Mouse (Mus musculus): ENCODE data around the gene Mrpl51. TPM values are rescaled to one million over a fixed set of nuclear protein-coding genes. Genes with fewer than 3 reads are reported as not detected.
"Not testable (repeated sequence)": the region's sequence is repeated elsewhere in the genome, so short reads cannot be mapped to it uniquely, and the experiment has no call there.

Mrpl51 gene
- total RNA-seq, 2 experiments from 2014 or later = 161 to 206 TPM

DNA sequence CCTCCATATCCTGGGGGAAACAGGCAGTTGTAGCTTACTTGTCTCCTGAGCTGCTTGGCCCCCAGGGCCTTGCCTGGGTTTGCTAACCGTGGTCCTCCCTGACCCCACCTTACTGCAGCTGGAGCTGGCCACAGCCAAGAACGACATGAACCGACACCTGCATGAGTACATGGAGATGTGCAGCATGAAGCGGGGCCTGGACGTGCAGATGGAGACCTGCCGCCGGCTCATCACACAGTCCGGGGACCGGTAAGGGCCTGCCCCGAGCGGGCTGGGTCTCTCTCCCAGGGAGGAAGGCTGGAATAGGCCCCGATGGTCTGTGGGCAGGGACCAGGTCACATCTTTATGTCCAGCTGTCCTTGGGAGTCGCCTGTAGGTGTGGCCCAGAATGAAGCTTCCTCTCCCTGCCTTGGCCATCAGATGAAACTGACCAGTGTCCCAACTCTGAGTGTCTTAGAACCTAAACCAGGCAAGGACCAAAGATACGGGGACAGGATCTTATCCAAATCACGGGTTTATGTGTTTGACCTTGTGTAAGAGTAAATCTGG lies 32.6 kb upstream of the Mrpl51 start:
- DNase-seq (ENCODE audit: low spot score in 2 of 2) = no peak

DNA sequence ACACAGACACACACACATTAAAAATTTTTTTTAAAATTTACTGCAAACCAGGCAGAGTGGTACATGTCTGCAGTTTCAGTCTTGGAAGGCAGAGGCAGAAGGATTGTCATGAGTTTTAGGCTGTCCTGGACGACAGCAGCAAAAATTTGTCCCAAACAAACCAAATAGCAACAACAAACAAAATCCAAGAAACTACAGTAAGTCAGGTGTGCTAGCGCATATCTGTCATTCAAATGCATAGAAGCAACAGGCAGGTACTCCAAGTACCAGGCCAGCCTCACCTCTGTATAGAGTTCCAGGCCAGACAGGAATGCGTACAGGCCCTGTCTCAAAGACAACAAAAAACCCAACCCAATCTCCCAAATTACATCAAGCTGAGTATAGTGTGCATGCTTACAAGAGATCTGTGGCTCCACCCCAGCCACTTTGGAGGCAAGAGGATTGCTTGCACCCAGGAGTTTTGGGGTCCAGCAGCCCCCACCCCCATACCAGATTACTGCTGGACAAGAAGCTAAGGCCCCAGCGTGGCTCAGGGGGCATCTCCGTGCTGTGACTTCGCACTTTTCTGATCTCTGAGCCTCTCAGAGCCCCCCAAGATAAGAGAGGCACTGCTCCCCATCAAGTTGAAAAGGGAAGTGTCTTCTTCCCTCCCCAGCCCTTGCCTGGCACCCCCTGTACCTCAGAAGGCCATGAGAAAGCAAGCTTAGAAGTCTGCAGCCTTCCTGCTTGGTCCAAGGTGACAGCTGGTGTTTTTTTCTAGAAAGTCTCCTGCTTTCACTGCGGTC lies 31.6 kb upstream of the Mrpl51 start:
- no peak for DNase-seq (ENCODE audit: low spot score in 2 of 2)

DNA sequence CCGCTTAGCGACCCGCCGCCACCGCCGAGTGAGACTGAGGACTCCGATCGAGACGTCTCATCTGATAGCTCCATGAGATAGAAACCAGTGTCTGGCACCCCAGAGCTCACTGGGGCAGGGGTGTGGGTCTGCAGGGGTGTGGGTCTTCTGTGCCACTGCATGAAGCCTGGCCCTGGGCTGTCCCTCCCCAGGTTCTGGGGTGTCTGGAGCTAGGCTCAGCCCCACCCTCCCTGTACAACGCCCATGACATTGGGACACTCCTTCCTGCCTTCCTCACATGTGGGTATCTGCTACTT lies 31.1 kb upstream of the Mrpl51 start:
- no peak for DNase-seq (ENCODE audit: low spot score in 2 of 2)

DNA sequence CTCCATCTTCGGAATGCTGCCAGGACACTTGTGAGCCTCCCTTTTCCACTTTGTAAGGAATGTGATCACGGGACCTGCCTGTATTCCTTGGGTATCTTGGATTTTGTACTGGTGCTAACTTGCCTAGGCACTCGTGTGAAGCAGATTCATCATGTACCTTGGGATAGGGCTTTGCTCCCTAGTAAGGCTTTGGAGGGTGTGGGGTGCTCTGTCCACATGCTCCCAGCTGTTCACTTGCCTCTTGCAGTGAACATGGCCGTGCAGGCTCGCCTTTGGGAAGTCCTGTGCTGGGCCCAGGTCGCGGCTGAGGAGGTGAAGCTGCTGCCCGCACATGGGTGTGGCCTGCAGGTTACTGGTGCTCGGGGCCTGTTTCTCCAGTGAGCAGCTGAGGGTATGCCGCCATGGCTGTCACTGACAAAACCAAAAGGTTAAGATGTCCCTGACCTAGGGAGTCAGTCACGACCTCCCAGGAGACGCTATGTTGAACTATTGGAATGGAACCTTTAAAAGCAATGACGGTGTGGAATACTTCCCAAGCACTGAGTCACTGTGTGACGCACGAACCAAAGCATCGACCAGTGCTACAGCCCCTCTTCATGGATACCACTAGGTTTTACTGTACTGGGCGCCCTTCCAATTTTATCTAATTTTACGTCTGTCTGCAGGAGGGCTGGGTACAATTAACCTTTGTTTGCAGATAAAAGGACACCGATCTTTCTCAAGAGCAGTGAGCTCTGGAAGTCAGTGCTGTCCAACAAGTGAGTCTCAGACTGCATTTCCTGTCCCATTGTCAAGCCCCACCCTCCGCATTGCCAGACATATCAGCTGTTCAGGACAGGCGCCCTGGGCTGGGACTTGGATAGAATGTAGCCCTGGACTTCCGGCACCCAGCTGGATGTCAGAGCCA lies 30.5 kb upstream of the Mrpl51 start:
- DNase-seq (ENCODE audit: low spot score in 2 of 2) = peak in 1 of 2 experiments; percentile 69

DNA sequence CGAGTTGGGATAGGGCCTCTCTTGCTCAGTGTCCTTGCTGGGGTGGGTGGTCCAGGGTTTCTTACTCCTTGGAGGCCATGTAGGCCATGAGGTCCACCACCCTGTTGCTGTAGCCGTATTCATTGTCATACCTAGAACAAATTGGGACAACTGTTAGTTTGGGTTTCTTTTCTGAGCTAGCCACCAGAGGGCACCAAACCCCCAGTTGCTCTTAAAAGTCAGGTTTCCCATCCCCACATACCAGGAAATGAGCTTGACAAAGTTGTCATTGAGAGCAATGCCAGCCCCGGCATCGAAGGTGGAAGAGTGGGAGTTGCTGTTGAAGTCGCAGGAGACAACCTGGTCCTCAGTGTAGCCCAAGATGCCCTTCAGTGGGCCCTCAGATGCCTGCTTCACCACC lies 29.6 kb upstream of the Mrpl51 start:
- peak; percentile 64 to 66 for DNase-seq (ENCODE audit: low spot score in 2 of 2)

DNA sequence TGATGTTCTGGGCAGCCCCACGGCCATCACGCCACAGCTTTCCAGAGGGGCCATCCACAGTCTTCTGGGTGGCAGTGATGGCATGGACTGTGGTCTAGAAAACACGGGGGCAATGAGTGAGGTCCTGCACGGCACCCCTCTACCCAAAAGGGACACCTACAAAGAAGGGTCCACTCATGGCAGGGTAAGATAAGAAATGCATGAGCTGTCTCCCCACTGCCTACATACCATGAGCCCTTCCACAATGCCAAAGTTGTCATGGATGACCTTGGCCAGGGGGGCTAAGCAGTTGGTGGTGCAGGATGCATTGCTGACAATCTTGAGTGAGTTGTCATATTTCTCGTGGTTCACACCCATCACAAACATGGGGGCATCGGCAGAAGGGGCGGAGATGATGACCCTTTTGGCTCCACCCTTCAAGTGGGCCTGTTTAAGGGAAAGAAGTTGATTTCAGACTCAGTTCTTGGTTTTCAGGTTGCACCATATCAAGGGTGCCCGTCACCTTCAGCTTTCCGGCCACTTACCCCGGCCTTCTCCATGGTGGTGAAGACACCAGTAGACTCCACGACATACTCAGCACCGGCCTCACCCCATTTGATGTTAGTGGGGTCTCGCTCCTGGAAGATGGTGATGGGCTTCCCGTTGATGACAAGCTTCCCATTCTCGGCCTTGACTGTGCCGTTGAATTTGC lies 28.8 kb upstream of the Mrpl51 start:
- not testable (repeated sequence) for DNase-seq (ENCODE audit: low spot score in 2 of 2)

DNA sequence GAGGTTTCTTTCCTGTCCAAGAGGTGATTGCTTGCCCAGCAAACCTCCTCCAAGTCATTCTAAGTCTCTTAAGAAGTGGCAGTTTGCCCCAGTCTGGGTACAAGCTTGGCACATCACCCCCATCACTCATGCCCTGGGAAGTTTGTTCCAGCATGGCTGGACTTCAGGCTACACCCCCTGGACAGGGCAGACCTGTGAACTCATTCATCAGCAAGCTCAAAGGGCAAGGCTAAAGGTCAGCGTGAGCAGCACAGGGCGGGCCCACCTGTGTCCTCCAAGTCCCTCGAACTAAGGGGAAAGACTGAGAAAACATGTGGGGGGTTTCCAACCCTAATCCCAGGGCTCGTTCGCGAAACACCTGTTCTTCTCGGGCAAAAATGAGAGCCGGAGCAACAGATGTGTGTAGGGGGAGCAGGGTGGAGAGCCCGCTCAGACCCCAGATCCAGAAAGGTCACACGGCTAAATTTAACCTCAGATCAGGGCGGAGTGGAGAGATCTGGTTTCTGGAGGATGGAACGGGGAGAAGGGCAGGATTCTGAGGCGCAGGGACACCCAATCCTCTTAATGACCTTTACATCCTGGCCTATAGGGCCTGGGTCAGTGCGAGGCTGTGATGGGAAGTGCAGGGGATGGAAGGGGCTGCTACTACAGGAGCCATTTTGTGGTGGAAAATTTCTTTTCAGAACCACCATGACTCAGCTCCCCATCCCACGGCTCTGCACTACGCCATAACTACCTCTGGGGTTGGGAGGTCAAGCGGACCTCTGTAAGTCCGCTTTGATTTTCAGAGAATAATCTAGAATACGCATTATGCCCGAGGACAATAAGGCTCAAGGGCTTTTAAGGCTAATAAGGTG lies 27.6 kb upstream of the Mrpl51 start:
- peak in 1 of 2 experiments; percentile 41 for DNase-seq (ENCODE audit: low spot score in 2 of 2)

DNA sequence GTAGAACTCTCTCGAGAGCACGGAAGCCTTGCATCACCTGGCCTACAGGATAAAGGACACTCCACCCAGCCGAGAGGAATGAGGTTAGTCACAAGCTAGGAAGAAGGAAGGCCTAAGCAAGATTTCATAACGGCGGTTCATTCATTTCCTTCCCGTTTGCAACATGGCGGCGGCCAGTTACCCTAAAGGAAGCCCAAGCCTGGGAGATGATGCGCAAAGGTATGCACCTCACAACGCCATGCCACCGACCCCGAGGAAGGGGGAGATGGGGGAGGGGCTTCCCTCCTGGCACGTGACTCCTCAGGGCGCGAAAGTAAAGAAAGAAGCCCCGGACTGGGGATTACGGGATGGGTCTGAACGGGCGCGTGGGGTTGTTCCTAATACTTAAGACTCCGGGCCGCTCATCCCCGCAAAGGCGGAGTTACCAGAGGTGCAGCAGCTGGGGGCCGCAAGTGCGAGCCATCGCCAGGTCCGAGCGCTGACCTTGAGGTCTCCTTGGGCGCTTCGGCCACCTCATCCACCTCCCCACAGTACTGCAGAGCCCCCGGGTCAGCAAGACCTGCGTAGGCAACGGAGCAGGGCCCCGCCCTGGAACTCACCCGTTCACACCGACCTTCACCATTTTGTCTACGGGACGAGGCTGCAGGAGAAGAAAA lies 26.8 kb upstream of the Mrpl51 start:
- peak; percentile 56 to 57 for DNase-seq (ENCODE audit: low spot score in 2 of 2)

DNA sequence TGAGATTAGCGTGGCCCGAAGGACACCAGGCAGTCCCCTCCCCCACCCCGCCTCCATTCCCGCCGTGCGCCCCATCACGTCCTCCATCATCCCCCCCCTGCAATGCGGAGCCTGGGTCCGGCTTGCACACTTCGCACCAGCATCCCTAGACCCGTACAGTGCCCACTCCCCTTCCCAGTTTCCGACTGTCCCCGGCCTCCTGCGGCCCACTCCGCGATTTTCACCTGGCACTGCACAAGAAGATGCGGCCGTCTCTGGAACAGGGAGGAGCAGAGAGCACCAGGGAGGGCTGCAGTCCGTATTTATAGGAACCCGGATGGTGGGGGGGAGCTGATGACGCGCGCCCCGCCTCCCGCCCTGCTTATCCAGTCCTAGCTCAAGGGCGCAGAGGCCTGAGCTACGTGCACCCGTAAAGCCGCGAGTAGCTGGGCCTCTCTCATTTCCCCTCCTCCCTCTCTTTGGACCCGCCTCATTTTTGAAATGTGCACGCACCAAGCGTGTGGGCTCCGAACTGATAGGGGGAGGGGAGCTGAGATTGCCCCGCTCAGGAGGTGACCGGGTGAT lies 26.2 kb upstream of the Mrpl51 start:
- peak; percentile 94 to 96 for DNase-seq (ENCODE audit: low spot score in 2 of 2)

DNA sequence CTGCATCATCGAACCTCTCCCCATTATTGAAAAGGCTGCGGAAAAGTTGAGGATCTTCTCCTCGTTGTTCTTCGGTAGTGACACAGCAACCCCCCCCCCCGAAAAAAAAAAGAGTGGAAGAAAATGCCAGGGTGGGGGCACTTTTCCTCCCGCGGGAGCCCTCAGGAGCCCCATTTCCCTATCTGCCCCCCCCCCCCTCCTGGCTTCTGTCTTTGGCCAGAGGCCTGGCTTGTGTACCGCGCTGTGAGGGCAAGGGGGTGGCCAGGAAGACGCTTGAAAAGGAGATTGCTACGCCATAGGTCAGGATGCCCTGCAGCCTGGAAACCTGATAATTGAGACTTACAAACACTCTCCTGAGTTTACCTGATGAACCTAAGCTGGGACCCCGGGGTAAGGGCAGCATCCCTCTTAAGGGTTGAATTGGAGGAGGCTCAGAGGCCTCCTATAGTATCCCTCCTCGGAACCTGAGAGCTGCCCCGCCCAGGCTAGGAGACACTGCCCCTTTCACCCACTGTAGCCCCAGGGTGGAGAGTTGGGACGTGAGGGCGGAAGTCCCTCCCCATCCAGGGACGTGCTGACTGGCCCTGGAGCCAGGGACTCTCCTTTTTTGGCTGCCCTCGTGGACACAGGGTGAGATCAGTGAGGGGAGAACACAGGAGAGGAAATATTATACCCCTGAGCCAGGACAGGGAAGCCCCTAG lies 25.4 kb upstream of the Mrpl51 start, which contains the start of gene Gapdh:
Gene Gapdh (minus strand): TSS at position 417 of the 701 bp plus-strand sequence.
- DNase-seq (ENCODE audit: low spot score in 2 of 2) = peak; percentile 74 to 76

DNA sequence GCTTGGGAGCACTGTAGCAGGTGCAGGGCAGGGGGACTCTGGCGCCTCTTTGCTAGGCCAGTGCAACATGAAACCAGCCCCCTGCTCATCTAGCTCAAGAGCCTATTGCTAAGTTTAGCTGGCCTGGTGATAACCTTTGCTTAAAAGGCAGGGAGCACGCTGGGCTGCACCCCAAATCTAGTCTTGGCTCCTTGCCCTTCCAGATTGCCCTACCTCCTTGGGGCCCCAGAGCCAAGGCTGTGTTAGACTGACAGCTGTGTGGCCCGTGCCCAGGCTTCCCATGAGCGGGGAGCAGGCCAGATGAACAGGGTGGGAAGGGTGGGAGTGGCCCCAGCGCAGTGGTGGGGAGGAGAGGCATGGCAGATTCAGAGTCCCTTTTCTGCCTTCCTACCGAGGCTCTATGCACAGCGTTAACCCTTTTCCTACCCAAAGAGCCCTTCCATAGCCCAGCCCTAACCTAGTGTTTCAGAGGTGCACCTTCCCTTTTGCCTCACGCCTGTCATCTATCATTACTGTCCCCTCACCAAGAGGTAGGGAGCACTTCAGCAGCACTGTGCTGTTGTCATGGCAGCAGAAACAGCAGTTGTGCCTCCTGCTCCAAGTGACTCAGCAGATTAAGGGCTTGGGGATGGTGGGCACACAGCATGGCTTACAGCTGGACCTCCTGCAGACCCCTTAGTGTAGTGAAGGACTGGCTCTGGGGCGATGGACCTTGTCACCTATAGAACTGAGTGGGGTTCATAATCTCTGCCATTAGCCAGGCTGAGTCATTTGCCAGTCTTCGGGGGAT lies 24.5 kb upstream of the Mrpl51 start:
- no peak for DNase-seq (ENCODE audit: low spot score in 2 of 2)

DNA sequence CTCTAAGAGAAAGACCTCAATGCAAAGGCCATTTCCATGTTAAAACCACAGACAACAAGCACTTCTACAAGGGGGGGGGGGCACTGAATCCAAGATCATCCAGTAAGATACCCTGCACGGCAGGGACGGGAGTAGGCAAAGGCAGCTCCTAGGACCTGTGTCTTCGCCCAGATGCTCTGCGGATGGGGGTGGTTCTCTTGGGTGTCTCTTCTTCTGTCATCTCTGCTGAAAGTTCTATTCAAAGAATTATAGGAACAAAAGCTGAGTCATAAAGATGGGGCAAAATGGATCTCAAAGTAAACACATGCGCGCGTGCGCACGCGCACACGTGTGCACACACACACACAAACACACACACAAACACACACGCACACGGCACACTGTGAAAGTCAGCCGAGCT lies 23.5 kb upstream of the Mrpl51 start:
- DNase-seq (ENCODE audit: low spot score in 2 of 2) = no peak

DNA sequence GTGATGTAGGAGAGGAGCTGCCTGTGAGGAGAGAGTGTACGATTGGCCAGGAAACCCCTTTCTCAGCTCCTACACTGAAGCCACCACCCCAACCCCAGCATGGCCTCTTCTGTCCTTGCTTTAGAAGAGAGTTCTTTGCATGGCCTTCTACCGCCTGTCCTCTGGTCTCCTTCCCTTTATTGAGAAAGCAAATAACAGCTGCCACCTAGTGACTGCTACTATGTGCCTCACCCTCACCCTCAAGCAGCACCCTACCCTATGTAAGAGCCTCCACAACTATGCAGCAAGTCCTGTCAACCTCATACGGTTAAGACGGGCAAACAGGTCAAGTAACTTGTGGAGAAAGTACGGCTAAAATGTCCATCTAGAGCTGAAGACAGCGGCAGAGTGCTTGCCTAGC lies 21.4 kb upstream of the Mrpl51 start:
- DNase-seq (ENCODE audit: low spot score in 2 of 2) = no peak

DNA sequence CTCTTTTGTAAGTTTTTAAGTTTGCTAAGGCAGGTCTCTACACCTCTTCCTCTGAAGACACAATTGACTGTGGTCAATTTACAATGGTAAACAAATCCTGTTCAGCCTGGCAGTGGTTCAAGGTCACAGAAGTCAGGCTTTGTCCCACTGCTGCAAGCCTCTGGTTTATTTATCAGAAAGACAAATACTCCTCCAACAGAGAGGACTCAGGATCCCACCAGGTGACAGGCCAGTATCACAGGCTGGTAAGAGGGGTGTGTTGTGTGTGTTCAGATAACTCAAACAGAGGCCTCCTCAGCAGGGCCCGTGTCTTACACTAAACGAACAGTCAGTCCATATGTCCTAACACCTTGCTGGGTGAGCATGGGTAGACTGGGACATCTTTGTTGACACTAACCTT lies 19.1 kb upstream of the Mrpl51 start:
- DNase-seq (ENCODE audit: low spot score in 2 of 2) = no peak

DNA sequence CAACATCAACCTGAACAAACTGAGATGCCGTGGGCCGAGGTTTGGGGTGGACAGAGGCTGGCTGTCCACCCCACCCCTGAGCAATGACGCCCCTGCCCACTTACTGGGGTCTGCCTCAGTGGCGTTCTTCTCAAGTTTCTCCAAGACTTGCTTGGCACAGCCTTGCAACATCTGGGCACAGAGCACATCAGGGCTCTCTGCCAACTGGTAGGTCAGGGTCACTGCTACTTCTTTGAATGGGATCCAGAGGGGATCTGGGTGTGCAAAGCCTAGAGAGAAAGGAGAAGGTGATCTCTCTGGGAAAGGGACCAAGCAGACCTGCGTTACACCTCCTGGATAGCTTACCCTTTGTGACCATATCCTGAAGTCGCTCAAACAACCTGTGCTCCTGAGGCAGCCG lies 18.3 kb upstream of the Mrpl51 start:
- peak in 1 of 2 experiments; percentile 42 for DNase-seq (ENCODE audit: low spot score in 2 of 2)

DNA sequence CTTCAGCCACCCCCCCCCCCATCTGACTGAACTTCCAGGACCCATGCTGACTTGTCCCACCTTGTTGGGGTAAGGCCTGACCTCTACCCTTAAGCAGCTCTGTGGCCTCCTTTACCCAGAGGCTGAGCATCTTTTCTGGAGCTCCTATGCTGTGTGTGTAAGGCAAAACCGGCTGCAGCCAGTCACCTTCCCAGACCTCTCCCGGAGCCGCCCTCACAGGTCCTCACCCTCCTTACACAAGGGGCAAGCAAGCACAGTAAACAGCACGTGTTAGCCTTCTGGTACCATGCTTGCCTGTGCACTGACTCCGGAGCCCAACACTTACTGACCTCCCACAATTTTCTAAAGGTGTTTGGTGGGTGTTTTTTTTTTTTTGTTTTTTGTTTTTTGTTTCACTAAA lies 16.1 kb upstream of the Mrpl51 start:
- DNase-seq (ENCODE audit: low spot score in 2 of 2) = no peak

DNA sequence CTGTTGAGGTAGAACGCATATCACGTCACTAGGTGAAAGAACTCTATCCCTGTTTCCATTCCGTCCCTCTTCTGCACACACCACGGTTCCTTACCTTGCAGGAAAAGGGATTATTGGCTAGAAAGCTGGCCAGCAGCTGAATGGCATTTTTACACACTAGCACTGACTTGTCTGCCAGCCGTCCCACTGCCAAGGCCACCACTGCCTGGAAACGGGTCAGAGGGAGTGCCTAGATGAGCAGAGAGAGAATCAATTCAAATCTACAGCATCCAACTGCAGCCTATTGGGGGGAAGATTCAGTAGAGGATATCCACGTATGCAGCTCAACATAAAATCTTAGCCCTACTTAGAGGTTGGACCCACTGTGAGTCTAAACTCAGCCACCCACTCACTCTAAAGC lies 12.0 kb upstream of the Mrpl51 start:
- no peak for DNase-seq (ENCODE audit: low spot score in 2 of 2)

DNA sequence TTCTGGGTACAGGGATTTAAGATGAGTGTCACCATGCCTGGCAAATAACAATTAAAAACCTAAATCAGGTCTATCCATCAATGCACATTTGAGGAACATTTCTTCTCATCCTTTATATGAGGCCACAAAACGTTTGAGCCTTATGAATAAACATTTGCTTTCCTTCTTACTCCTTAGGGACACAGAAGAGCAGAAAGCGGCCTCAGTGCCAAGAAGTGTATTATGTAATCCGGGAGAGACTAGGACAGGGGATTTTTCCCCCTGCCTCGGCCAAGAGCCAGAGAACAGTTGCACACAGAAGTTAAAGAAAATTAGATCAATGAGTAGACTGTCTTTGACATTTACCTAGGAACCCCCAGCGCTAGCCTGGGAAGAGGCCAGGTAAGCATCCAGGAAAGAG lies 9.5 kb upstream of the Mrpl51 start:
- DNase-seq (ENCODE audit: low spot score in 2 of 2) = no peak
